Mouse (Mus musculus) MEL (cell line): ENCODE measurements at regions not wholly inside any gene's neighbourhood (a gene's known extent, or its start where the extent isn't known, plus 50 kb on each side); places are given as distances from the start of the nearest gene placed in this dataset.

Experiments used
- DNase-seq: peaks from one replicate; pipeline ENCODE4 v3.0.0; 2011; ENCODE audit warnings: low read depth, low spot score
- H3K27ac ChIP-seq: 2 replicates; pipeline ENCODE4 v1.5.1; 2012; ENCODE audit warnings: low read depth, mild to moderate bottlenecking, control low read depth, low read length, moderate library complexity; ENCODE audit not compliant: control insufficient read depth
- H3K27me3 ChIP-seq, 2 experiments: fragments of 150-350 bp in 1 of 2; sonication (generic) in 1 of 2; 2 replicates each; pipeline ENCODE4 v1.6.1; 2012; ENCODE audit warnings: low read length in 2 of 2, mild to moderate bottlenecking in 2 of 2, improper control_type of control experiment in 1 of 2, moderate library complexity in 1 of 2; ENCODE audit not compliant: insufficient read depth in 2 of 2, control insufficient read depth in 1 of 2
- H3K36me3 ChIP-seq, 2 experiments: 2 replicates each; pipeline ENCODE4 v1.6.1; 2012 to 2014; ENCODE audit warnings: low read length in 2 of 2, improper control_type of control experiment in 1 of 2, inconsistent platforms in 1 of 2, mild to moderate bottlenecking in 1 of 2; ENCODE audit not compliant: insufficient read depth in 2 of 2, control insufficient read depth in 1 of 2
- H3K4me1 ChIP-seq, 2 experiments: fragments of 150-350 bp in 1 of 2; sonication (generic) in 1 of 2; 2 replicates each; pipeline ENCODE4 v1.6.1; 2012; ENCODE audit warnings: low read length in 2 of 2, improper control_type of control experiment in 1 of 2, mild to moderate bottlenecking in 1 of 2; ENCODE audit not compliant: insufficient read depth in 2 of 2, control insufficient read depth in 1 of 2
- H3K4me3 ChIP-seq, 2 experiments: fragments of 150-350 bp in 1 of 2; sonication (generic) in 1 of 2; 2 replicates each; pipeline ENCODE4 v1.5.1; 2012; ENCODE audit warnings: low read depth in 2 of 2, low read length in 2 of 2, mild to moderate bottlenecking in 2 of 2, moderate library complexity in 2 of 2, control low read depth in 1 of 2, improper control_type of control experiment in 1 of 2; ENCODE audit not compliant: control insufficient read depth in 1 of 2, insufficient read depth in 1 of 2
- H3K79me2 ChIP-seq: 2 replicates; pipeline ENCODE4 v1.6.1; 2012; ENCODE audit warnings: mild to moderate bottlenecking, low read length, moderate library complexity; ENCODE audit not compliant: control insufficient read depth, poor library complexity, insufficient read depth
- H3K9ac ChIP-seq: 2 replicates; pipeline ENCODE4 v1.6.1; 2012; ENCODE audit warnings: low read depth, mild to moderate bottlenecking, control low read depth, low read length, moderate library complexity; ENCODE audit not compliant: control insufficient read depth, poor library complexity, severe bottlenecking
- H3K9me3 ChIP-seq: fragments of 150-350 bp; sonication (generic); replicated peaks from 2 replicates; pipeline ENCODE4 v1.6.1; 2012; ENCODE audit warnings: mild to moderate bottlenecking, low read length, improper control_type of control experiment, moderate library complexity; ENCODE audit not compliant: insufficient read depth
- CHD1 ChIP-seq: IDR thresholded peaks from 2 replicates; pipeline ENCODE4 v1.6.1; 2012; ENCODE audit warnings: low read depth, mild to moderate bottlenecking, inconsistent platforms, low read length, improper control_type of control experiment
- CHD2 ChIP-seq: IDR thresholded peaks from 2 replicates; pipeline ENCODE4 v1.6.1; 2011; ENCODE audit warnings: low read length, improper control_type of control experiment
- CTCF ChIP-seq, 3 experiments: IDR thresholded peaks in 2 of 3; conservative IDR thresholded peaks in 1 of 3; 2 replicates each; pipeline ENCODE4 v1.5.1; 2011 to 2012; ENCODE audit warnings: low read length in 3 of 3, low read depth in 2 of 3, mild to moderate bottlenecking in 2 of 3, improper control_type of control experiment in 1 of 3, inconsistent platforms in 1 of 3, mixed read lengths in 1 of 3, moderate library complexity in 1 of 3; ENCODE audit not compliant: control insufficient read depth in 1 of 3, insufficient read depth in 1 of 3, poor library complexity in 1 of 3, severe bottlenecking in 1 of 3
- ELF1 ChIP-seq: IDR thresholded peaks from 2 replicates; pipeline ENCODE4 v1.6.1; 2014; ENCODE audit warnings: low read depth, mild to moderate bottlenecking, inconsistent platforms, low read length, improper control_type of control experiment, moderate library complexity
- EP300 ChIP-seq, 2 experiments: IDR thresholded peaks; 2 replicates each; pipeline ENCODE4 v1.6.1; 2011; ENCODE audit warnings: improper control_type of control experiment in 2 of 2, low read length in 2 of 2, low read depth in 1 of 2, mild to moderate bottlenecking in 1 of 2
- HCFC1 ChIP-seq: IDR thresholded peaks from 2 replicates; pipeline ENCODE4 v1.6.1; 2012; ENCODE audit warnings: low read depth, mild to moderate bottlenecking, inconsistent platforms, low read length, improper control_type of control experiment, moderate library complexity
- KAT2A ChIP-seq: conservative IDR thresholded peaks from 2 replicates; pipeline ENCODE4 v1.6.1; 2012; ENCODE audit warnings: low read depth, low read length, improper control_type of control experiment, inconsistent platforms
- NELFE ChIP-seq: IDR thresholded peaks from 2 replicates; pipeline ENCODE4 v1.6.1; 2011; ENCODE audit warnings: low read depth, low read length, improper control_type of control experiment
- POLR2A ChIP-seq, 2 experiments: IDR thresholded peaks; 2 replicates each; pipeline ENCODE4 v1.6.1; 2011 to 2012; ENCODE audit warnings: low read length in 2 of 2, mild to moderate bottlenecking in 2 of 2, control low read depth in 1 of 2, improper control_type of control experiment in 1 of 2, low read depth in 1 of 2, moderate library complexity in 1 of 2; ENCODE audit not compliant: control insufficient read depth in 1 of 2, insufficient read depth in 1 of 2, poor library complexity in 1 of 2
- POLR2AphosphoS2 ChIP-seq: IDR thresholded peaks from 2 replicates; pipeline ENCODE4 v1.6.1; 2011; ENCODE audit warnings: low read length, improper control_type of control experiment
- RAD21 ChIP-seq: IDR thresholded peaks from 2 replicates; pipeline ENCODE4 v1.6.1; 2011; ENCODE audit warnings: mild to moderate bottlenecking, low read depth, low read length, improper control_type of control experiment
- RCOR1 ChIP-seq: IDR thresholded peaks from 2 replicates; pipeline ENCODE4 v1.6.1; 2012; ENCODE audit warnings: low read depth, mild to moderate bottlenecking, inconsistent platforms, low read length, improper control_type of control experiment
- SMC3 ChIP-seq: IDR thresholded peaks from 2 replicates; pipeline ENCODE4 v1.6.1; 2011; ENCODE audit warnings: low read depth, low read length, improper control_type of control experiment
- TCF12 ChIP-seq: IDR thresholded peaks from 2 replicates; pipeline ENCODE4 v1.6.1; 2014; ENCODE audit warnings: low read depth, mild to moderate bottlenecking, inconsistent platforms, low read length, improper control_type of control experiment, moderate library complexity
- UBTF ChIP-seq: IDR thresholded peaks from 2 replicates; pipeline ENCODE4 v1.6.1; 2012; ENCODE audit warnings: low read depth, mild to moderate bottlenecking, inconsistent platforms, low read length, improper control_type of control experiment, moderate library complexity, borderline replicate concordance; ENCODE audit not compliant: insufficient read depth
- USF1 ChIP-seq: IDR thresholded peaks from 2 replicates; pipeline ENCODE4 v1.6.1; 2014; ENCODE audit warnings: low read depth, mild to moderate bottlenecking, inconsistent platforms, low read length, improper control_type of control experiment, moderate library complexity
- ZKSCAN1 ChIP-seq: IDR thresholded peaks from 2 replicates; pipeline ENCODE4 v1.6.1; 2012; ENCODE audit warnings: low read depth, mild to moderate bottlenecking, inconsistent platforms, low read length, improper control_type of control experiment, moderate library complexity
- ZMIZ1 ChIP-seq: IDR thresholded peaks from 2 replicates; pipeline ENCODE4 v1.6.1; 2012; ENCODE audit warnings: low read depth, mild to moderate bottlenecking, inconsistent platforms, low read length, improper control_type of control experiment, moderate library complexity

GRCm38 (mm10) chr9:61695381-61695791 lies 219.0 kb downstream of the Rplp1 start:
- TF ChIP-seq RCOR1, result no peak
- 0 out of 4 replicates have a peak, but pooled peaks of 1 of the 2 experiments have one; percentile 31 for TF ChIP-seq EP300 (IDR thresholded peaks at IDR 0.05; ENCODE audit: low read depth in 1 of 2, low read length in 2 of 2)
- no peak overlapping the region for H3K27ac ChIP-seq
- no peak overlapping the region for H3K4me3 ChIP-seq
- H3K9me3 ChIP-seq, result no peaks in the 10 kb centered on the region
- H3K79me2 ChIP-seq, result no peaks in the 10 kb centered on the region
- DNase-seq, result no peak
- H3K4me1 ChIP-seq, result peaks cover 0 to 11% of the 10 kb centered on the region in 2 experiments; a peak in 1 of 4 replicates
- peaks cover 0 to 4% of the 10 kb centered on the region in 2 experiments; a peak in 2 of 4 replicates for H3K36me3 ChIP-seq
- H3K27me3 ChIP-seq, result no peaks in the 10 kb centered on the region; a peak in 1 of 4 replicates
- no peak overlapping the region for H3K9ac ChIP-seq

GRCm38 (mm10) chr9:61694206-61694605 lies 220.1 kb downstream of the Rplp1 start:
- H3K27me3 ChIP-seq, result no peaks in the 10 kb centered on the region; a peak in 1 of 4 replicates
- H3K4me1 ChIP-seq, result peaks cover 0 to 11% of the 10 kb centered on the region in 2 experiments; a peak in 1 of 4 replicates
- H3K27ac ChIP-seq, result no peak overlapping the region
- H3K4me3 ChIP-seq, result no peak overlapping the region
- no peaks in the 10 kb centered on the region for H3K9me3 ChIP-seq
- DNase-seq, result no peak
- TF ChIP-seq EP300 (IDR thresholded peaks at IDR 0.05; ENCODE audit: low read depth in 1 of 2, low read length in 2 of 2), result no peak
- no peak for TF ChIP-seq ELF1
- no peak for TF ChIP-seq KAT2A
- TF ChIP-seq SMC3, result no peak
- no peak for TF ChIP-seq TCF12
- no peak for TF ChIP-seq POLR2AphosphoS2
- no peak for TF ChIP-seq CHD1
- TF ChIP-seq CHD2, result no peak
- TF ChIP-seq NELFE, result no peak
- no peak for TF ChIP-seq UBTF
- no peak for TF ChIP-seq RAD21
- TF ChIP-seq HCFC1, result no peak
- TF ChIP-seq POLR2A (IDR thresholded peaks at IDR 0.05; ENCODE audit: control insufficient read depth in 1 of 2, insufficient read depth in 1 of 2, low read depth in 1 of 2, low read length in 2 of 2, poor library complexity in 1 of 2), result no peak
- no peak for TF ChIP-seq CTCF (IDR thresholded peaks at IDR 0.05 in 2 of 3, conservative IDR thresholded peaks at IDR 0.05 in 1 of 3; ENCODE audit: control insufficient read depth in 1 of 3, insufficient read depth in 1 of 3, low read depth in 2 of 3, low read length in 3 of 3, poor library complexity in 1 of 3, severe bottlenecking in 1 of 3)
- TF ChIP-seq USF1, result no peak
- no peak for TF ChIP-seq RCOR1
- no peak for TF ChIP-seq ZMIZ1
- TF ChIP-seq ZKSCAN1, result no peak
- TF ChIP-seq, all 39 proteins: peak for 0
- Histone ChIP-seq H3K79me2 (no peaks in the 10 kb centered on the region), H3K9ac (no peak overlapping the region), H3K36me3 (peaks cover 0 to 4% of the 10 kb centered on the region in 2 experiments; a peak in 2 of 4 replicates)
